In genomic region chr9:40806440-40807288, GRCm38 (mm10) we compare ENCODE assay signal across 8 mouse cellular contexts. TPM values are rescaled to one million over a fixed set of nuclear protein-coding genes. Genes with fewer than 3 reads are reported as not detected.
DNase-seq lines count a peak whose midpoint lies in the region; ATAC-seq and TF ChIP-seq lines count a peak whose summit lies in the region.

No protein-coding gene starts in this region.

- no peaks in the 10 kb centered on the region for H3K27me3 ChIP-seq in embryonic facial prominence, embryonic 14.5 days (replicated peaks; ENCODE audit: control insufficient read depth, insufficient read depth, low read length)
- H3K27me3 ChIP-seq in liver, embryonic 14.5 days (ENCODE audit: control insufficient read depth, insufficient read depth, low read length) = no peaks in the 10 kb centered on the region

- TF ChIP-seq EP300 in liver, embryonic 14.5 days (IDR thresholded peaks at IDR 0.05; ENCODE audit: low read depth) = no peak

- DNase-seq in layer of hippocampus, adult 2 months (ENCODE audit: low spot score in 2 of 2) = no peak
- DNase-seq in layer of hippocampus, postnatal 25 days (ENCODE audit: extremely low spot score in 1 of 2, low spot score in 1 of 2) = no peak
- peak; percentile 47 for DNase-seq in adrenal gland, adult 8-10 months
- peak; percentile 88 for DNase-seq in embryonic facial prominence, embryonic 14.5 days (ENCODE audit: low spot score)
- peak; percentile 74 for DNase-seq in induced T-regulatory cell, adult 2 months (ENCODE audit: low read depth)
- DNase-seq in liver, embryonic 14.5 days (ENCODE audit: low read depth in 3 of 3, low spot score in 3 of 3) = peak in 2 of 3 experiments; percentile 67 to 70
- DNase-seq in skeletal muscle tissue, adult 2 months (ENCODE audit: low read depth, low spot score) = peak; percentile 45
- DNase-seq in urinary bladder, adult 2 months (ENCODE audit: low spot score) = no peak

- peaks cover 51% of the 10 kb centered on the region for H3K36me3 ChIP-seq in embryonic facial prominence, embryonic 14.5 days (ENCODE audit: control insufficient read depth, insufficient read depth, low read length)
- peaks cover 42% of the 10 kb centered on the region for H3K36me3 ChIP-seq in liver, embryonic 14.5 days (replicated peaks; ENCODE audit: control insufficient read depth, insufficient read depth, low read depth)

- peak; percentile 66 for TF ChIP-seq CTCF in layer of hippocampus, adult 2 months (conservative IDR thresholded peaks at IDR 0.05)
- TF ChIP-seq CTCF in liver, embryonic 14.5 days (IDR thresholded peaks at IDR 0.05; ENCODE audit: low read depth) = peak; percentile 44; the same call in 1 of the 2 replicates

- peak; percentile 20 for ATAC-seq in embryonic facial prominence, embryonic 14.5 days (ENCODE audit: low read depth)
- peak; percentile 46 for ATAC-seq in liver, embryonic 14.5 days (ENCODE audit: insufficient read depth)

- H3K4me2 ChIP-seq in embryonic facial prominence, embryonic 14.5 days (ENCODE audit: low read depth, low read length) = no peak overlapping the region
- H3K4me2 ChIP-seq in liver, embryonic 14.5 days (ENCODE audit: low read depth) = no peak overlapping the region

- H3K27ac ChIP-seq in layer of hippocampus, adult 2 months = peak overlapping the region; percentile 64
- peak overlapping the region; percentile 70 for H3K27ac ChIP-seq in embryonic facial prominence, embryonic 14.5 days (replicated peaks; ENCODE audit: low read depth, low read length)
- H3K27ac ChIP-seq in liver, embryonic 14.5 days = peak overlapping the region; percentile 14; the same call in 1 of the 2 replicates

- no peaks in the 10 kb centered on the region for H3K9me3 ChIP-seq in embryonic facial prominence, embryonic 14.5 days (ENCODE audit: control insufficient read depth, low read length)
- no peaks in the 10 kb centered on the region for H3K9me3 ChIP-seq in liver, embryonic 14.5 days (ENCODE audit: control insufficient read depth, low read length)

- no peak overlapping the region for H3K4me3 ChIP-seq in layer of hippocampus, adult 2 months
- no peak overlapping the region for H3K4me3 ChIP-seq in embryonic facial prominence, embryonic 14.5 days (ENCODE audit: low read depth, low read length)
- no peak overlapping the region for H3K4me3 ChIP-seq in liver, embryonic 14.5 days (ENCODE audit: insufficient read depth in 1 of 2, low read depth in 2 of 2, low read length in 2 of 2)

- peaks cover 14% of the 10 kb centered on the region; the same call in 1 of the 2 replicates for H3K4me1 ChIP-seq in embryonic facial prominence, embryonic 14.5 days (ENCODE audit: control insufficient read depth, insufficient read depth, low read length)
- peaks cover 0 to 7% of the 10 kb centered on the region in 2 experiments; a peak in 2 of 4 replicates for H3K4me1 ChIP-seq in liver, embryonic 14.5 days (replicated peaks; ENCODE audit: control insufficient read depth in 2 of 2, insufficient read depth in 2 of 2, low read length in 1 of 2)

- no peak overlapping the region for H3K9ac ChIP-seq in embryonic facial prominence, embryonic 14.5 days (ENCODE audit: low read depth, low read length)
- H3K9ac ChIP-seq in liver, embryonic 14.5 days (replicated peaks) = no peak overlapping the region

- WGBS in embryonic facial prominence, embryonic 14.5 days = 18% methylated on average over 5 of the region's 5 CpGs
- 11% methylated on average over 5 of the region's 5 CpGs for WGBS in liver, embryonic 14.5 days (ENCODE audit: insufficient replicate concordance)

RNA-seq across cellular contexts. Expression of gene Hspa8, which starts 5.9 kb away (rescaled TPM):
- total RNA-seq in layer of hippocampus, adult 2 months (2021) = 1,000 to 10,000 TPM; 2,132 to 2,154 TPM
- 1,000 to 10,000 TPM; 2,114 to 2,470 TPM for total RNA-seq in layer of hippocampus, postnatal 25 days (2021)
- 1,000 to 10,000 TPM; 1,250 to 2,890 (median 1,476) TPM for total RNA-seq in adrenal gland, adult 8-10 months (2022)
- 2,298 and 2,577 TPM in 2 replicates for polyA plus RNA-seq in embryonic facial prominence, embryonic 14.5 days (2014; fragmentation: Nextera tagmentation; extraction: Ambion mirVana)
- polyA plus RNA-seq in liver, embryonic 14.5 days (2012; rRNA removed) = 1,333 and 1,529 TPM in 2 replicates
- 1,148 and 1,204 TPM in 2 replicates for polyA plus RNA-seq in liver, embryonic 14.5 days (2014; fragmentation: Nextera tagmentation; extraction: Ambion mirVana)
- polyA plus RNA-seq in urinary bladder, adult 2 months (2012; rRNA removed) = 1,107 and 1,301 TPM in 2 replicates

Comparison
In these comparisons a context has a peak if more than half of its experiments do, and no peak if none do; other contexts are left out.
1. DNase-seq: peak in adrenal gland, adult 8-10 months (single experiment), embryonic facial prominence, embryonic 14.5 days (single experiment), induced T-regulatory cell, adult 2 months (single experiment), liver, embryonic 14.5 days (2 of 3) and skeletal muscle tissue, adult 2 months (single experiment); none in layer of hippocampus, adult 2 months (0 of 2), layer of hippocampus, postnatal 25 days (0 of 2) and urinary bladder, adult 2 months (single experiment).
2. H3K27ac ChIP-seq: peak in every context shown above with its lines; median percentile 70 in embryonic facial prominence, embryonic 14.5 days; 64 in layer of hippocampus, adult 2 months; 14 in liver, embryonic 14.5 days.